Mouse (Mus musculus): ENCODE data around the gene Slc26a8.

GRCm38 (mm10) chr17:28628248-28629124 is 61.5 kb downstream of the Slc26a8 start:
- TF ChIP-seq ZC3H11A (IDR thresholded peaks at IDR 0.05; ENCODE audit: borderline replicate concordance, low read depth, low read length) (no peak), MAFK (IDR thresholded peaks at IDR 0.05; ENCODE audit: insufficient read depth, low read depth, low read length) (no peak), HCFC1 (IDR thresholded peaks at IDR 0.05; ENCODE audit: borderline replicate concordance, insufficient read depth, low read length) (no peak)

Data from ES-E14 (cell line).